Mouse (Mus musculus) embryonic fibroblast, embryonic 13.5 days (primary cell): ENCODE measurements at regions not wholly inside any gene's neighbourhood (a gene's known extent, or its start where the extent isn't known, plus 50 kb on each side); places are given as distances from the start of the nearest gene placed in this dataset.

Experiments
- CTCF ChIP-seq: IDR thresholded peaks from 2 replicates; pipeline ENCODE4 v1.5.1; 2011; ENCODE audit warnings: mild to moderate bottlenecking, control low read depth, low read length, moderate library complexity, borderline replicate concordance; ENCODE audit not compliant: insufficient read depth
- POLR2A ChIP-seq: IDR thresholded peaks from 2 replicates; pipeline ENCODE4 v1.6.1; 2011; ENCODE audit warnings: low read depth, mild to moderate bottlenecking, control low read depth, low read length, moderate library complexity

GRCm38 (mm10) chr7:73308981-73309380 is 66.3 kb upstream of the Rgma start:
- no peak for TF ChIP-seq CTCF
- TF ChIP-seq POLR2A, result no peak
